15 mouse cellular contexts compared by ENCODE assay signal in genomic region chr3:50406771-50407170, GRCm38 (mm10). TPM values are rescaled to one million over a fixed set of nuclear protein-coding genes. Genes with fewer than 3 reads are reported as not detected.
A peak's percentile ranks its signal among the peaks of the same experiment; 100 is the strongest.
DNase-seq lines count a peak whose midpoint lies in the region; ATAC-seq lines count a peak whose summit lies in the region.
"Had no signal": no experiment of that assay in that cellular context is flagged by ENCODE, and none has a peak within 500 bp of the region (broad histone marks: within the 10 kb centered on the region; RNA-seq: fewer than 3 reads in every experiment).

No protein-coding gene starts in this region.

- H3K4me3 ChIP-seq in hindbrain, embryonic 16.5 days (ENCODE audit: low read length), result no peak overlapping the region
- H3K4me3 ChIP-seq in midbrain, embryonic 10.5 days, result no peak overlapping the region
- H3K4me3 ChIP-seq: kidney, embryonic 15.5 days; left cerebral cortex, adult 2 months; liver, embryonic 13.5 days; stomach, embryonic 15.5 days had no signal

- no peak overlapping the region for H3K9ac ChIP-seq in hindbrain, embryonic 16.5 days (ENCODE audit: low read depth, low read length)
- H3K9ac ChIP-seq: kidney, embryonic 15.5 days; liver, embryonic 13.5 days; stomach, embryonic 15.5 days had no signal

- H3K4me1 ChIP-seq in hindbrain, embryonic 16.5 days (ENCODE audit: control insufficient read depth, insufficient read depth, low read depth, low read length), result no peaks in the 10 kb centered on the region
- H3K4me1 ChIP-seq in midbrain, embryonic 10.5 days, result no peaks in the 10 kb centered on the region
- H3K4me1 ChIP-seq: kidney, embryonic 15.5 days; liver, embryonic 13.5 days; stomach, embryonic 15.5 days had no signal

- WGBS in hindbrain, embryonic 16.5 days, result 89% methylated on average over 2 of the region's 2 CpGs
- 88% methylated on average over 2 of the region's 2 CpGs for WGBS in midbrain, embryonic 10.5 days

- peak; percentile 41 for DNase-seq in layer of hippocampus, adult 9-11 months
- no peak for DNase-seq in layer of hippocampus, postnatal 36 days
- peak; percentile 26 for DNase-seq in A20 (ENCODE audit: low read depth, low spot score)
- DNase-seq in naive thymus-derived CD4-positive, alpha-beta T cell, adult 2 months (ENCODE audit: low read depth), result peak; percentile 2
- no peak for DNase-seq in adrenal gland, adult 2 months
- DNase-seq in midbrain, embryonic 10.5 days (ENCODE audit: low spot score), result no peak
- DNase-seq: adrenal gland, postnatal 36 days; cerebellum, adult 9-11 months; liver, embryonic 13.5 days; thymus, adult 2 months had no signal

- H3K4me2 ChIP-seq in hindbrain, embryonic 16.5 days (ENCODE audit: low read length), result no peak overlapping the region
- H3K4me2 ChIP-seq: kidney, embryonic 15.5 days; liver, embryonic 13.5 days; stomach, embryonic 15.5 days had no signal

- H3K27ac ChIP-seq in hindbrain, embryonic 16.5 days (ENCODE audit: low read depth, low read length), result no peak overlapping the region
- no peak overlapping the region for H3K27ac ChIP-seq in midbrain, embryonic 10.5 days (replicated peaks)
- H3K27ac ChIP-seq: kidney, embryonic 15.5 days; left cerebral cortex, adult 2 months; liver, embryonic 13.5 days; stomach, embryonic 15.5 days had no signal

- ATAC-seq in granulocyte monocyte progenitor cell, adult 5-6 weeks (replicated peaks; ENCODE audit: poor library complexity, severe bottlenecking), result peak; percentile 96
- no peak for ATAC-seq in hindbrain, embryonic 16.5 days

- H3K9me3 ChIP-seq in hindbrain, embryonic 16.5 days (ENCODE audit: control insufficient read depth, low read length), result no peaks in the 10 kb centered on the region
- no peaks in the 10 kb centered on the region for H3K9me3 ChIP-seq in midbrain, embryonic 10.5 days (replicated peaks)
- H3K9me3 ChIP-seq: kidney, embryonic 15.5 days; liver, embryonic 13.5 days; stomach, embryonic 15.5 days had no signal

- no peaks in the 10 kb centered on the region for H3K36me3 ChIP-seq in hindbrain, embryonic 16.5 days (ENCODE audit: control insufficient read depth, insufficient read depth, low read length)
- H3K36me3 ChIP-seq in midbrain, embryonic 10.5 days, result no peaks in the 10 kb centered on the region
- H3K36me3 ChIP-seq: kidney, embryonic 15.5 days; liver, embryonic 13.5 days; stomach, embryonic 15.5 days had no signal

- no peaks in the 10 kb centered on the region for H3K27me3 ChIP-seq in hindbrain, embryonic 16.5 days (replicated peaks; ENCODE audit: control insufficient read depth, insufficient read depth, low read length)
- no peaks in the 10 kb centered on the region for H3K27me3 ChIP-seq in midbrain, embryonic 10.5 days (ENCODE audit: low read depth, poor library complexity, severe bottlenecking)
- H3K27me3 ChIP-seq: kidney, embryonic 15.5 days; liver, embryonic 13.5 days; stomach, embryonic 15.5 days had no signal

RNA-seq across cellular contexts. Expression of gene Slc7a11, which starts 36.6 kb away (rescaled TPM):
- total RNA-seq in layer of hippocampus, postnatal 36 days (2021), result 10 to 100 TPM; 23.6 to 27.6 TPM
- total RNA-seq in granulocyte monocyte progenitor cell, adult 5-6 weeks (2014; fragmentation: Nextera tagmentation), result 0.49 TPM in 1 of 2 replicates, not detected in the other
- total RNA-seq in granulocyte monocyte progenitor cell, adult 5-6 weeks (2017), result 1.5 and 2.4 TPM in 2 replicates
- 1 to 10 TPM in 1 of 2 experiments, under 1 TPM in 1; 0.28 to 1.3 TPM for total RNA-seq in adrenal gland, adult 2 months (2021)
- 0.77 TPM in 1 of 2 replicates, not detected in the other for polyA plus RNA-seq in adrenal gland, adult 2 months (2012; rRNA removed)
- 3.4 and 3.8 TPM in 2 replicates for polyA plus RNA-seq in hindbrain, embryonic 16.5 days (2015; fragmentation: Nextera tagmentation; extraction: Ambion mirVana)
- 0.62 and 0.66 TPM in 2 replicates for polyA plus RNA-seq in midbrain, embryonic 10.5 days (2016; fragmentation: Nextera tagmentation; extraction: Ambion mirVana)

Comparison
In these comparisons a context has a peak if more than half of its experiments do, and no peak if none do; other contexts are left out.
1. DNase-seq: peak in layer of hippocampus, adult 9-11 months (single experiment), A20 (single experiment) and naive thymus-derived CD4-positive, alpha-beta T cell, adult 2 months (single experiment); none in layer of hippocampus, postnatal 36 days (0 of 2), adrenal gland, adult 2 months (single experiment) and midbrain, embryonic 10.5 days (single experiment).
2. RNA of gene Slc7a11, which starts 36.6 kb away (total RNA-seq): 23.6 to 27.6 TPM in layer of hippocampus, postnatal 36 days; 0.49 to 2.4 TPM in granulocyte monocyte progenitor cell, adult 5-6 weeks and 0.28 to 1.3 TPM in adrenal gland, adult 2 months; every median in the first group is over 4 times any median in the second.